Mouse (Mus musculus) left cerebral cortex, adult 9 months (tissue): ENCODE results near the gene Rxra.

Source experiments
- DNase-seq, 2 experiments: peaks; one replicate each; pipeline ENCODE4 v3.0.0; 2022; ENCODE audit warnings: low spot score in 2 of 2

Gene Rxra

DNA sequence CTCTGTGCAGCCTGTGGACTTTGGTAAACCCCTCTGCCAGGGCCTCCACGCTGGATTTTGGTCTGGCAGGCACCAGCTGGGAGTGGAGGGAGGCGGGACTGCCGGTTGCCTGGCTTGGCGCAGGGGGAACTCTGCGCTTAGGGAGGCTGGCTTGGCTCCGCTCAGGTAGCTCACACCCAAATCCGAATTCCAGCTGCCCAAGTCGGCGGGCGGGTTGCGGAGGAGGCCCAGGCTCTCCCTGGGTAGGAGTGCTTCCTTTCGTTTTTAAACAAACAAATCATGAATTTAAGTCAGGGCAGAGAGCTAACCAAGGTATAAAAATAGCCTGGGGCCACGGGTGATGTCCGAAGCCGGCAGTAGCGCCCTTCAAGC, at the start of gene Rxra:
Rxra (plus strand) TSS at position 335 of the 372 bp plus-strand sequence.
- no peak for DNase-seq

GRCm38 (mm10) chr2:27626604-27627003, 49.6 kb upstream of the Rxra start:
- DNase-seq = no peak

DNA sequence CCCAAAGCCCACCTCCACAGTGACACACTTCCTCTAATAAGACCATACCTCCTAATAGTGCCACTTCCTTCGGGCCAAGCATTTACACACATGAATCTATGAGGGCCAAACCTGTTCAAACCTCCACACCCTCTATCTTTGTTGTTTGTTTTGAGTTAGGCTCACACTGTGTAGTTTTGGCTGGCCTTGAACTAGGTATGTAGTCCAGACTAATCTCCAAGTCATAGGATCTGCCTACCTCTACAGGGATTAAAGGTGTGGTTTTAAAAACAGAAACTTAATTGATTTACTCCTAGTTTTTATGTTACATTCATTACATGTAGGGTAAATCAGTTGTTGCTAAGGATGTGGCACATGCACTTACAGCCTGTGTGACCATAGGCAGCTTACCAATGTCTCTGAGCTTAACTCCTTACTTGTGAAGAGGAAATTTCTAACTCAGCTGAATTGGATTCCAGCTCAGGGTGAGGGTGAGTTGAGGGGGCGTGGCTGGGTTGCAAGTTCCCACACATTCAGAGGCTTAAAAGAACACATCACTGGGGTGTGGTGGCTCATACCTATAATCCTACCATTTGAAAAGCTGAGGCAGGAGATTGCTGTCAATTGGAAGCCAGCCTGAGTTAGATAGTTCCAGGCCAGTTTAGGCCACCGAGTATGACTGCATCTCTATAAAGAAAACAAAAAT, 45.5 kb upstream of the Rxra start:
- no peak for DNase-seq

DNA sequence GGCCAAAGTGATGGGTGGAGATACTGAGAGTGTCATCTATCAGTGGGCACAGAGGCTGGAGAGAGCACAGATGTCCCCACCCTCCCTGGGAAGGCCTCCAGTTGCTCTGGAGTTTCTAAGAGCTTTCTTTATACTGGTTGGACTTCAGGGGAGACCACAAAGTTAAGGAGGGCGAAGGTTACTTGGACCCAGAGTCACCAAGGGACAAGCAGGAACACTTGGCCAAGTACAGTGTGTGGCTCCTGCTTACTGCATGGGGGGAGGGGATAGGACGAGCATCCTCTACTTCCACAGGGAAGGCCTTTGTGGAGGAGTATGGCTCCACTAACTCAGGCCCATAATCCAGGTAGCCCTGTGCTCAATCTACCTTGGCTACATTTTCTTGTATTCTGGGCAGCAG, 42.8 kb upstream of the Rxra start:
- no peak for DNase-seq

DNA sequence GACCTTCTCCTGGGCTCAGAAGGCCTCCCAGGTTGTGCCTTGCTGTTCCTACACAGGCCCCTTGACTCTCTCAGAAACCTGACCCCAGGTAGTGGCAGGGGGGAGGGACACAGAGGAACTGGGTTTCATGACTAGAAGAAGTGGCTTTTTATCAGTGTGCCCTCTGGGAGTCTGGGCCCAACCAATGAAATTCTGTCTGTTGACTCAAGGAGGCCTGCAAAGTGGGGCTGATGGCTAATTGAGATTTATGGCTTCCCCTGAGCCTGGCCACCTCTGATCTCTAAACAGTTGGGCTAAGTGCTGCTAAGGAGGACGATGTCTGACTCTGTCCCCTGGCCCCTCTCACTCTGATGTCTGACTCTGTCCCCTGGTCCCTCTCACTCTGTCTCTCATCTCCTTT, 42.2 kb upstream of the Rxra start:
- no peak for DNase-seq

DNA sequence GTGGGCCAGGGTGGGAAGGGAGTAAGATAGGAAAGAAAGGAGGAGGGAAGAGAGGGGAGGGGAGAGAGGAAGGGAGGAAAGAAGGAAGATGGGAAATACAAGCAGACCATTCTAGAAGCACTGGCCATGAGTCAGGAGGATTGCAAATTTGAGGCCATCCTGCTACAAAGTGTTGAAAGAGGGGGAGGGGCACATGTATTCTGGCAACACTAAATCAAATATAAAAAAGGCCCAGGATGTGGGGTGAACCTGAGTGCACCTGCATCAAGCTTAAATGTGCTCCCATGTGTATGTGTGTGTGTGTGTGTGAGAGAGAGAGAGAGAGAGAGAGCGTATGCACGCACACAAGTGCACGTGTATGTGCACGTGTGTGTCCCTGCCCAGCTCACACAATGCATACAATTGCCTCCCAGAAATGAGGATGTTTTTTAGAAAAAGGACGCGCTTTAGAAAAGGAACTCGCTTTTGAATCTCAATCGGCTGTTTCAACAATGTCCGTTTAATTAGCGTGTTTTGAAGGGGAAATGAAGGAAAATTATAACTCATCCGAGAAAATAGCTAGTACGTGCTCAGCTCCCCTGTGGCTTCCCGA, 41.0 kb upstream of the Rxra start:
- no peak for DNase-seq

GRCm38 (mm10) chr2:27636796-27637195, 39.4 kb upstream of the Rxra start:
- no peak for DNase-seq

DNA sequence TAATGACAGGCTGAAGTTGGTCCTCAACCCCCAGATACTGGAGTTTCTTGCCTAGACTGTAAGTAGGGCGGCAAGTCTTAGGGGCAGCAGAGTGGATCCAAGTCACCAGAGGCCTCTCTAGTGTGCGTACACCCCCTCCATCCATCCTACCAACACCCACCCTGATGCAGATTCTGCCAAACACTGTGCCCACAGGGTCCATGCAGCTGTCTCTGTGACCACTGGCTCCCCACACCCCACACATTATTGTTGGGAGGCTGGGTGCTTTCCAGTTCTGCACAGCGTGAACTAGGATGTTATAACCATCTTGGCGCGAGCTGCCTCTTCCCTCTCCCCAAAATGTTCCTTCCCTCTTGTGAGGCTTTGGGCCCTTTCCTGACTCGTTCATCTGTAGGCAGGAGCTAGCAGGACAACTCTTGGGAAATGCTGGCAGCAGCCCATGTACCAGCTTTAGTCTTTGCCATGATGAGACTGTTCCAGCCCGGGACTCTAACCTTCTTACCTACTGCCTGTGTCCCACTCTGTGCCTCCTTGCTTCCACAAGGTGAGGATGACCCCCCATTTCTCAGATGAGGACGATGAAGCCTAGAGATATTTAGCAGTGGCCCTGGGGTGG, 38.9 kb upstream of the Rxra start:
- peak in 1 of 2 experiments; percentile 25 for DNase-seq

DNA sequence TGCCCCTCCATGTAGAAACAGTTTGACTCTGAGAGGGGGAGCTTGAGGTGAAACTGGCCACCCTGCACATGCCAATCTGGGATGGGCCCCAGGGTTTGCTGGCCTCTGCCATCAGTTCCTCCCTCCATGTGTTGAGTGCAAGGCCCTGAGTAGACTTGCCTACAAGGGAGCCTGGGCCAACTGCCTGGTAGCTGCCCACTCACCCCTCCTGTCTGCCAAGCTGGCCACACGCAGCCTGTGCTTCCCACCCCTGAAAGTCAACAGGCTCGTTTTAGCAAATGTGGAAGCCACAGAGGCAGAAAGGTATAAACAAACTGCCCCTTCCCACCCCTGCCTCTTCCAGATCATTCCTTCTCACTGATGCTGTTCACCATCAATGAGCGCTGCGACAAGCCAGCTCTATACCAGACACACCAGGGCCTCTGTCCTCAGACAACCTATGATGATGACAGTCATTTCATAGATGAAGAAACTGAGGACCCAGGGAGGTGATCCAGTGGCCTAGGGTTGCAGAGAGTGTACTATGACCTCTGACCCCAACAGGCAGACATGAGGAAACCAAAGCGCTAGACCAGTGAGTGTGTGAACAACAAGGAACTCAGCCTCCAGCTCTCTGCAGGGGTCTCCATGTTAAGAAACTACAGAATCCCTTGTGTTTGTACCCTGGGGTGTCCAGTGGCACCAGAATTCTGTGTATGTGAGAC, 36.5 kb upstream of the Rxra start:
- DNase-seq = peak in 1 of 2 experiments; percentile 39

- DNase-seq = no peak
These were observed 35.2 kb upstream of the Rxra start for GRCm38 (mm10) chr2:27640900-27641479.

DNA sequence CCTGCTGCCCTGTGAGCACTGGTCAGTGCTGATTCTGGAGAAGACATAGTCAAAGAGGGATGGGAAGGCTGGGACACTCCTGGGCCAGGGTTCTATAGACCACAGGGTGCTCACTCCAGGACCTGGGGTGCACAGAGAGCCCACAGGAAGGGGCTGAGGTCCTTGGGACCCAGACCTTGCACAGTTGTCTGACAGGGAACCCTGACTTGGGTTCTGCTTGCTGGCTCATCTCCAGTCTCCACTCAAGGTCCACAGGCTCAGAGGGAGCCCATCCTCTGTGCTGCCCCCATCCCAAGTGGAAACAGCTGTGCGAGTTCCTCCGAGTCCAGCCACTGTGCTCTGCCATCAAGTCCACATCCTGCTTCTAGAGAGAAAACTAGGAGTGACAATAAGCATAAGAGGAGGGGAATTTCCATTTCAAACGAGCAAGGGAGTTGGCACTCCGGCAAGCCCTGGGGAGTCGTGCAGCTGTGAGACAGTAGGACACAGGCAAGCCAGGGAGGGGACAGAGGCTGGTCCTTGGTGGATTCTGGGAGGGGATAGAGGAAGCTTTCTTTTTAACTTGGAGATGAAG, 31.6 kb upstream of the Rxra start:
- no peak for DNase-seq

- DNase-seq = no peak
These were observed 30.8 kb upstream of the Rxra start for GRCm38 (mm10) chr2:27645471-27645870.

DNA sequence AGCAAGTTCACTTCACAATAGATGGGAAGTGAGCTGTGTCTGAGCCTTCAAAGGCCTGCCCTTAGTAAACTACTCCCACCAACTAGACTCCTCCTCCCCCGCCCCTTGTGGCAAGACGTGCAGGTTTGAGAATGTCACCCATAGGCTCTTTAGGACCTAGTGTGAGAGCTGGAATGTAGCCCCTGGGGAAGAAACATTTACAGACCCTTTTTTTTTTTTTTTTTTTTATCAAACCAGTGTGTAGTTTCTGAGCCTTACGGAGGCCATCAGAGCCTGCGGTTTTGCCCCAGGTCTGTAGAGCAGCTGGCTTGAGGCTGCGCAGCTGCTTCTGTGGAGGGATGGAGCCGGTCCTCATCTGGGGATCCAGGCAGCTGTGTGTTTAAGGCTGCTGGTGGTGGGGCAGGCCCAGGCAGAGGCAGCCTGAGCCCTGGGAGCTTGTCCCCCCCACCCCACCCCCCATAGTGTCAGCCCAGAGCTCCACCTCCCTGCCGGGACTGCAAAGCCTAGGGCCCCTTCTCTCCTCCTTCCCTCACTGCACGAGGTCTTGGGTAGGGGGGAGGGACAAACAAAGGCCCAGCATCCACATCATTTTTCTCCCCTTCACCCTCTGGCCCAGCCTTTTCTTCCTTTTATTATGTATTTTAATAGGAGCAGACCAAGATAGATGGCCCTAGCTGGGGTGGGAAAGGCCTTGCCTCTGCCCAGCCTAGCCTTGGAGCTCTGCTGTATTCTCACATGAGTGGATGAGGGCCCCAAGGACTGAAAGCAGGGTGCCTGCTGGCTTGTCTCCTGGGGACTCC, 26.2 kb upstream of the Rxra start:
- DNase-seq = no peak

DNA sequence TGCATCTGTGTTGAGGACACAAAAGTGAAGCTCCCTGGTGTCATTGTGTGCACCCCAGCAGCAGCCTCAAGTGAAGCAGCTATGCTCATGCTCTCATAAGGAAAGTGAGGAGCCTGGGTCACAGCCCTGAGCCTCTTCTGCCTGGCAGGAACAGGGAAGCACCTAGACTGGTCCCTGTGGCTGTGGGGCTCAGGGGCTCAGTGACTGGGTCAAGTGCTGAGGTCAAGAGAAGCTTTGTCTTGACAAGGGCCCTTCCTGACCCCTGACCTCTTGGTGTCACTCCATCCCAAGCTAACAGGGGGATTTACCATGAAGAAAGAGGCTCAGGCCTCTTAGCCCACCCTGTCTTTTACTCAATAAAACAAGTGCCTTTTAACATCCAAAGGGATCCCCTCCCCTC, 25.2 kb upstream of the Rxra start:
- no peak for DNase-seq

DNA sequence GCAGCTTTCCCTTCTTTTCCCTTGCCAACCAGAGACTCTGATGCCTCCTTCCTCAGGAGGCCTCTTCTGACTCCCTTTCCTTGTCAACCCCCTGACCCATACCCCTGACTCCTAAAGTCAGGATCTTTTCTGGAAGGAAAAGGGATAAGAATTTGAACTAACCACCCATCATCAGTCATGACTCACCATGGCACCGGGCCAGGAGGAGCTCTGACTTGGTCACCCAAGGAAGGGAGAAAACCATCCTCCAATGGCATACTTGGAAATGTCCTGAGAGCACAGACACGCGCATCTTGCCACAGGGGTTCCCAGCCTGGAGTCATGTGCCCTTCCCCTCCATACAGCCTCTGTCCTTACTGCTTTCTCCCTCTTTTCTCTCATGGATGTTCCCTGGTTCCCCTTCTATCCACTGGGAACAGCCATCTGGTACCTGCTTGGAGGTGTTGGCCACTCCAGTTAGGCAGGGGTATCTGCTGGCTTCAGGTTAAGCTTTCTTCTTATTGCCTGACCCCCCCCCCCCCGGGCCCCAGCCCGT, 22.7 kb upstream of the Rxra start:
- no peak for DNase-seq

DNA sequence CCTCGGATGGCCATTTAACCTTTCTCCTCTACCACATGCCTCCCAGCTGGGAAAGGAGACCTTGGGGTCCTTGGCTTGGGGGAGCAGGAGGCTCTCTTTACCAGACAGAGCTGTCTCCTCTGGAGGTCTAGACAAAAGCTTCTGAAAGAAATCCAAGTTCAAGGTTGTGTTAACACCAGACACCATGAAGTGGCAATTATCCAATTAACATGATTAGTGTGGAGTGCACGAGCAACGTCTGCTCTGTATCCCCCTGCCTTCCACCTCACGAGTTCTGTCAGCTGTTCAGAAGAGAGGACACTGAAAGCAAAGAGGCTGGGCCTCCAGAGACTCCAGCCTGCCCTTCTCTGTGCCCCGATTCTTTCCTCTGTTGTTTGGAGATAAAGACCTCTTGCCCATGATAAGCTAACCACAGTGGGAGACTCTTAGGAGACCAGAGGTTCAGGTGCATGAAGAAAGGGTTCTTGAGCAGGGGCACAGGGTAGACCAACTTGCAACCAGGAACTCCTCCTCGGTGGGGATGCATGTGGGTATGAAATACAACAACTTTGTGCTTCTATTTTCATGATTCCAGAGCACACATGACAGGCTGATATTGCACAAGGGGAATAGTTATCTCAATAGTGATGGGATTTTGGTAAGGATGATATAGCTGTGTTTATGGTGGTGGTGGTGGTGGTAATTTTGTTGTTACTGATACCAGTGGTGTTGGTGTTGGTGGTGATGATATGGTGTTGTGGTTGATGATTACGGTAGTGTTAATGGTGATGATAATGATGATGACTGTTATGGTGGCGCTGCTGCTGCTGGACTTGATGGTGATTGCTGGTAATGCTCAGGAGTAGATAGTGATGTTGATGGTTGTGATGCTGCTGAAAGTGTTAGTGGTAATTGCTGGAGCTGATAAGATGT, 21.7 kb upstream of the Rxra start:
- no peak for DNase-seq

DNA sequence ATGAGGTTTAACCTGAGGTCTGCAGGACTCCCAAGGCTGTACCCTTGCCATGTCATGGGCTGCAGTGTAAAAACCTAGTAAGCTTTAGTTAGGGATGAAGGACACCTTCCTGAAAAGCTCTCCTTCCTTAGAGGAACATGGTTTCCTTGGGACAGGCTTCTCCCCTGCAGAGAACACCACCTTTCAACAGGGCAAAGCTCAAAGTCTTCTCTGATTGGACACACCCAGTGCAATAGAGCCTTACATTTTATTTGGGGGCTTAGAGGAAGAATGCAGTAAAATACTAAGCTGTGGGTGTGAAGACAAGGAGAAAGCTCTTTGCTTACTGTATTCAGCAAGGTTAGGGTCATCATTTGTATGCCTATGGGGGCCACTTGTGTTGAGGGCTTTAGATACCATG, 19.7 kb upstream of the Rxra start:
- no peak for DNase-seq

- no peak for DNase-seq
These were observed 11.0 kb upstream of the Rxra start for GRCm38 (mm10) chr2:27665284-27665683.

- no peak for DNase-seq
These were observed 9.5 kb upstream of the Rxra start for GRCm38 (mm10) chr2:27666719-27667118.

- no peak for DNase-seq
These were observed 8.6 kb upstream of the Rxra start for GRCm38 (mm10) chr2:27667677-27668076.
